Mouse (Mus musculus): ENCODE measurements around the gene Lgals3bp.

GRCm38 (mm10) chr11:118427986-118428385 is 26.1 kb upstream of the Lgals3bp start, which contains the start of gene C1qtnf1:
- TF ChIP-seq CTCF (IDR thresholded peaks at IDR 0.05; ENCODE audit: control insufficient read depth, insufficient read depth, low read length) (no peak), POLR2A (IDR thresholded peaks at IDR 0.05; ENCODE audit: borderline replicate concordance, control insufficient read depth, low read depth, low read length) (no peak)

Measured in bone marrow, adult 2 months (tissue).